Mouse (Mus musculus): ENCODE data around the gene Ptpn3. TPM values are rescaled to one million over a fixed set of nuclear protein-coding genes. Genes with fewer than 3 reads are reported as not detected.

Ptpn3 gene
- polyA plus RNA-seq, 1 experiment from 2014 or later: 2.5 TPM

DNA sequence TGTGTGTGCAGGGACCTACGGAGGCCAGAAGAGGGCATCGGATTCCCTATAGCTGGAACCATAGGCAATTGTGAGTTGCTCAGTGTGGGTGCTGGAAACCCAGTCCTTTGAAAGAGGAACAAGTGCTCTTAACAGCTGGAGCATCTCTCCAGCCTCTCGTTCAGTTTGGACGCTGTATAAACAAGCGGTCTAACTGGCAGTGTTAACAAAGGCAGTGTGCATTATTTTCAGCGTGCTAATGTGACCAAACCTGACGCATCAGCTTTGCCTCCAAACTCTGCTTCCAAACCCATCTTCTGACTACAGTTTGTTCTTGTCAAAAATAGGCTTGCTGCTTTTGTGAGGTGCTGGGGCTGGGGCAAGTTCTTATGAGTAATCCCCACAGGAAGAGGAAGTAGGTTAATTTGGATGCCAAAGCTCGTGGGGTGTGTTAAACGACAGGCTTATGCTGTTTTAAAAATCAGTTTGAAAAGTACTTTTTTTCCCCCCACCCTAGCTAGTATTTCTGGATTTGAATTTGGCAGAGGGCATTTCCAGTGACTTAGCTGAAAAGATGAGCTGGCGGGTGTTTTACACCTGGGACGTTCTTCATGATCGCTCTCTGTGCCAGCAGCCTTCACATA, 32.4 kb upstream of the Ptpn3 start:
- DNase-seq: no peak
- no peak overlapping the region for H3K4me3 ChIP-seq (ENCODE audit: low read depth, low read length)
- no peaks in the 10 kb centered on the region for H3K27me3 ChIP-seq (ENCODE audit: insufficient read depth, low read length)
- no peak for ATAC-seq
- H3K4me2 ChIP-seq (ENCODE audit: low read depth, low read length): no peak overlapping the region
- no peaks in the 10 kb centered on the region for H3K36me3 ChIP-seq (replicated peaks; ENCODE audit: insufficient read depth, low read length)
- H3K27ac ChIP-seq (ENCODE audit: low read depth): no peak overlapping the region
- WGBS (ENCODE audit: insufficient replicate concordance): 75% methylated on average over 12 of the region's 12 CpGs
- no peaks in the 10 kb centered on the region for H3K9me3 ChIP-seq (ENCODE audit: low read length)
- no peak for TF ChIP-seq CTCF (IDR thresholded peaks at IDR 0.05; ENCODE audit: low read depth)
- no peak for TF ChIP-seq EP300 (IDR thresholded peaks at IDR 0.05; ENCODE audit: low read depth)
- no peak overlapping the region for H3K9ac ChIP-seq (replicated peaks)
- no peaks in the 10 kb centered on the region for H3K4me1 ChIP-seq (ENCODE audit: insufficient read depth)

DNA sequence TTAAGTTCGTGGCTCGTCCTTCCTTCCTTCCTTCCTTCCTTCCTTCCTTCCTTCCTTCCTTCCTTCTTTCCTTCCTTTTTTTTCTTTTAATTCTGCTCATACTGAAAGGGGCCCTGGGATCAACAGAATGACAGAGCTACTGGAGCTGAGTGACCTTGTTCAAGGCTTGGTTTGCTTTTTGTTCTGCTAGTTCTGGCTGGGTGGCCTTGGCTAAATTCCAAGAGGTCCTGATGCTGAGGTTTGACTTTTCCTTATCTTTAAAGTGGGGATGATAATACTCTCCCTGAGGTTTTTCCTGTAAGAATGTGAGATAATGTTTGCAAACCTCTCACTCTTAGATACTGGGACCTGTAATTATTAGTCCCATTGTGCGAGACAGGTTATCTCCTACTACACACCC, 30.9 kb upstream of the Ptpn3 start:
- Histone ChIP-seq H3K9ac (replicated peaks) (no peak overlapping the region), H3K27ac (ENCODE audit: low read depth) (no peak overlapping the region), H3K4me2 (ENCODE audit: low read depth, low read length) (no peak overlapping the region), H3K27me3 (ENCODE audit: insufficient read depth, low read length) (no peaks in the 10 kb centered on the region), H3K9me3 (ENCODE audit: low read length) (no peaks in the 10 kb centered on the region), H3K36me3 (replicated peaks; ENCODE audit: insufficient read depth, low read length) (no peaks in the 10 kb centered on the region), H3K4me1 (ENCODE audit: insufficient read depth) (no peaks in the 10 kb centered on the region), H3K4me3 (ENCODE audit: low read depth, low read length) (no peak overlapping the region)
- DNase-seq: no peak
- 66% methylated on average over 3 of the region's 3 CpGs for WGBS (ENCODE audit: insufficient replicate concordance)
- ATAC-seq: no peak
- no peak for TF ChIP-seq CTCF (IDR thresholded peaks at IDR 0.05; ENCODE audit: low read depth)
- TF ChIP-seq EP300 (IDR thresholded peaks at IDR 0.05; ENCODE audit: low read depth): no peak

DNA sequence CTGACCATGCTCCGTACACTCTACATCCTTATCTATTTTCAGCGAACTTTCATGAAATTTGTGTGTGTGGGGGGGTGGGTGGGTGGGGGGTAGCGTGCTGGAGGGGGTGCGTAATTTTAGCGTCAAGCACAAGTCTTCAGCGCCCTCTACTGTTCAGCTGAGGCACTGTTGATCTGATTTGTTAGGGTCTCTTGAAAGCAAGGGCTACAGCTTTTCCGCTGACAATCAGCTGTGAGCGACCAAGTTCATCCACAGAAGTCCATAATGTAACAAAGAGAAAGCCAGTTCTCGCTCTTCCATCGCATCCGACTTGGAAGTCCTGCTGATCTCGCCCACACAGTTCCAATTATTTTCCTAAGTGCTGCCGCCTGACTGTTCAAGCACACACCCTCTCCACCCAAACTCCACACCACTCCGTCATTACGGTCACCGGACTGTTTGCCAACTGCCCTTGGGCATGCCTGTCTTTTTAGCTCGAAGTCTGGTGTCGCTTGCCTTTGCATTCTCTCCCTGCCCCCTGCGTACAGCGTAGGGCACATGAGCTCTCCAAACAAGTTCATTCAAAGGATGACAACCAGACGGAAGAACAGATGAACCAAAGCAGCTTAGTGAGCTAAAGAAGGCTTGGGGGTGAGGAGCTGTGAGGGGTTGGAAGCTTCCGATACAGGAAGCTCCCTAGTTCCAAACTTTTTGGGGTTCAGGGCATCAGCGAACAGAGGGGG, 19.1 kb upstream of the Ptpn3 start:
- DNase-seq (peak; percentile 54), ATAC-seq (no peak)
- no peak overlapping the region for H3K27ac ChIP-seq (ENCODE audit: low read depth)
- no peaks in the 10 kb centered on the region for H3K4me1 ChIP-seq (ENCODE audit: insufficient read depth)
- no peak overlapping the region for H3K9ac ChIP-seq (replicated peaks)
- H3K36me3 ChIP-seq (replicated peaks; ENCODE audit: insufficient read depth, low read length): no peaks in the 10 kb centered on the region
- H3K4me3 ChIP-seq (ENCODE audit: low read depth, low read length): no peak overlapping the region
- H3K4me2 ChIP-seq (ENCODE audit: low read depth, low read length): peak overlapping the region; percentile 19; the same call in 1 of the 2 replicates
- WGBS (ENCODE audit: insufficient replicate concordance): 32% methylated on average over 23 of the region's 23 CpGs
- TF ChIP-seq CTCF (IDR thresholded peaks at IDR 0.05; ENCODE audit: low read depth): peak; percentile 65
- TF ChIP-seq EP300 (IDR thresholded peaks at IDR 0.05; ENCODE audit: low read depth): no peak
- H3K9me3 ChIP-seq (ENCODE audit: low read length): no peaks in the 10 kb centered on the region
- H3K27me3 ChIP-seq (ENCODE audit: insufficient read depth, low read length): no peaks in the 10 kb centered on the region

DNA sequence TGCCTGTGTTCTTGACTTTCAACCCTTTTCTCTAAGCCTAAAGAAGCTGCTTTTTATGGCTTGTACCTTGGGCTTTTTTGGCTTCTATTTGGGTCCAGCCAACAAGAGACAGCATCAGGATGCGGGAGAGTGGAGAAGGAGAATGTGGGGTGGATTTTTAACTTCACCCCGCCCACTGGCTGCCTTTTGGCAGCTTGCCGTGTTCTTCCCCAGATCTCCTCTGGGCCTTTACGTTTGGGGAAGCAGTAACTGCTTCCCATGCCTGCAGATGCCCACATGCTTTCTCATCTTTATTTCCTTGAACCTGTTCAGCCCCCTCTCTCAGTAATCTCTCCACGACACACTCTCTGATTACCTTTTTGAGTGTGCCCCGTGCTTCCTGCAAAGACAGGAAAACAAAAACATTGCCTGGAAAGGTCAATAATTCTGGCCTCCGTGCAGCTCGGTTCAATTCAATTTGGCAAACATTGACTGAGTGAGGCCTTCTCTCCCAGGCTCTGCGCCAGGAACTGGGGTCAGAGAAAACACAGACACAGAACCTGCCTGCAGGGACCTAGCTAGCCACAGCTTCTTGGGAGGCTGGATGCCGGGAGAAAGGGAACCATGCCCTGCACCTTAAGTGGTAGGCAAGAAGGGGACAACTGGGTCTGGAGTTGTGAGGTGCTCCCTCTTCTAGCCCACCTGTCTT, 17.0 kb upstream of the Ptpn3 start:
- H3K4me1 ChIP-seq (ENCODE audit: insufficient read depth): no peaks in the 10 kb centered on the region
- TF ChIP-seq CTCF (IDR thresholded peaks at IDR 0.05; ENCODE audit: low read depth) (no peak), EP300 (IDR thresholded peaks at IDR 0.05; ENCODE audit: low read depth) (peak; percentile 47)
- no peaks in the 10 kb centered on the region for H3K36me3 ChIP-seq (replicated peaks; ENCODE audit: insufficient read depth, low read length)
- H3K9me3 ChIP-seq (ENCODE audit: low read length): no peaks in the 10 kb centered on the region
- WGBS (ENCODE audit: insufficient replicate concordance): 34% methylated on average over 10 of the region's 10 CpGs
- DNase-seq (peak; percentile 69), ATAC-seq (peak; percentile 93)
- no peaks in the 10 kb centered on the region for H3K27me3 ChIP-seq (ENCODE audit: insufficient read depth, low read length)
- H3K4me3 ChIP-seq (ENCODE audit: low read depth, low read length): no peak overlapping the region
- H3K27ac ChIP-seq (ENCODE audit: low read depth): peak overlapping the region; percentile 89
- H3K4me2 ChIP-seq (ENCODE audit: low read depth, low read length): peak overlapping the region; percentile 49
- H3K9ac ChIP-seq (replicated peaks): peak overlapping the region; percentile 42; the same call in 1 of the 2 replicates

DNA sequence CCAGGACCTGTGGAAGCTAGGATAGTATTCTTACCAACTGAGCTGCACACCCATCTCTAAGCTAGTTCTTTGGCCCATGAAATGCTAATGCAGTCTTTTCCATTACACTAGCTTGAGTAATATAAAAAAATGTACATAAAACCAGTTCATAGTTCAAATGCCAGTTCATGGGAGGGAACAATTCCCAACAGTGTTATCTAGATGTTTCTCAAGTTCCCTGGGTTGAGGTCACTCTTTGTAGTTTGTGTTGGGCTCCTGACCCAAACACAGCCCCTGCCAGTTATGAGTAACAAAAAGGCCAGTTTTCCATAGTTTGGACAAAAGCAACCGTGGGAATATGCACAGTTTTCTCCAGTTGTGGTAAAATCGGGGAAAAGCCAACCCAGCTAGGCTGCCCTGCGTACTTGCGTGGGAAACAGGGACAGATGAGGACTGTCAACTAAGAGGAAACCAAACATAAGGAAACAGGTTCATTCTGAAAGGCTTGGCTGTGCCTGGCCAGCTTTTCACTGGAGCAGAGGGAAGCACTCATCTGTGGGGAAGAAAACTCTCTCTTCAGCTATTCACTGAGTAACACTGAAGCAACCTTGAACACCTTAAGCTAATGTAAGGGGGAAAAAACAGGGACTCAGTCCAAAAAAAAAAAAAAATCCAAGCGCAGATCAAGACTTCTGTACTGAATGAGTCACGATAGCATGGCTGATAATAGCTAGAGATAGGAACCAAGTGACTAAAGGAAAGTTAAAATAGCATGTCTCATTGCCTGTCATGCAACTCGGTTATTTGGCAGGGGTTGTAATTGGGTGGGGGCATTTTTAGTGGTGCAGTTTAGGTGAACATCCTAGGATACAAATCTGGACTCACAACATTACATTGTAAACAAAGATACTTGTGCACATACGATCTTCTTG, 10.9 kb upstream of the Ptpn3 start:
- no peaks in the 10 kb centered on the region for H3K27me3 ChIP-seq (ENCODE audit: insufficient read depth, low read length)
- H3K9me3 ChIP-seq (ENCODE audit: low read length): no peaks in the 10 kb centered on the region
- 61% methylated on average over 8 of the region's 8 CpGs for WGBS (ENCODE audit: insufficient replicate concordance)
- H3K4me1 ChIP-seq (ENCODE audit: insufficient read depth): peaks cover 2% of the 10 kb centered on the region; the same call in 1 of the 2 replicates
- no peaks in the 10 kb centered on the region for H3K36me3 ChIP-seq (replicated peaks; ENCODE audit: insufficient read depth, low read length)
- H3K4me2 ChIP-seq (ENCODE audit: low read depth, low read length): no peak overlapping the region
- no peak; the same call in 1 of the 2 replicates for TF ChIP-seq EP300 (IDR thresholded peaks at IDR 0.05; ENCODE audit: low read depth)
- TF ChIP-seq CTCF (IDR thresholded peaks at IDR 0.05; ENCODE audit: low read depth): no peak
- H3K9ac ChIP-seq (replicated peaks): no peak overlapping the region
- DNase-seq (no peak), ATAC-seq (peak; percentile 62)
- H3K27ac ChIP-seq (ENCODE audit: low read depth): peak overlapping the region; percentile 58; the same call in 1 of the 2 replicates
- H3K4me3 ChIP-seq (ENCODE audit: low read depth, low read length): no peak overlapping the region
